Mouse (Mus musculus) olfactory bulb, adult 2 months (tissue): Measurements from ENCODE around the gene Lman1l. TPM values are rescaled to one million over a fixed set of nuclear protein-coding genes. Genes with fewer than 3 reads are reported as not detected.

Experiments
- H3K27ac ChIP-seq: fragments of 200-500 bp; 2 replicates; pipeline ENCODE4 v1.5.1; 2012; ENCODE audit warnings: low read depth, low read length; ENCODE audit not compliant: insufficient read depth
- H3K4me1 ChIP-seq: fragments of 200-500 bp; 2 replicates; pipeline ENCODE4 v1.6.1; 2012; ENCODE audit warnings: low read length; ENCODE audit not compliant: control insufficient read depth, insufficient read depth
- H3K4me3 ChIP-seq: fragments of 200-500 bp; 2 replicates; pipeline ENCODE4 v1.5.1; 2012; ENCODE audit warnings: mild to moderate bottlenecking, low read depth, low read length, moderate library complexity; ENCODE audit not compliant: insufficient read depth
- CTCF ChIP-seq: fragments of 200-500 bp; IDR thresholded peaks from 2 replicates; pipeline ENCODE4 v1.5.1; 2012; ENCODE audit warnings: low read depth, mild to moderate bottlenecking, low read length, moderate library complexity; ENCODE audit not compliant: insufficient read depth
- POLR2A ChIP-seq: fragments of 200-500 bp; IDR thresholded peaks from 2 replicates; pipeline ENCODE4 v1.6.1; 2012; ENCODE audit warnings: mild to moderate bottlenecking, low read depth, low read length, moderate library complexity; ENCODE audit not compliant: insufficient read depth
- WGBS: fragments of 180-500 bp; shearing (Covaris S2); methylation state at CpG from one replicate; pipeline ENCODE4 v1.1.7; 2018; 5-methylcytosine and 5-hydroxymethylcytosine counted together
- polyA plus RNA-seq: library from polyadenylated mRNA; stranded (reverse); fragments of >200 nt; gene quantifications from 2 replicates; pipeline ENCODE4 v1.2.4, GENCODE M21; 2012; ENCODE audit warnings: low replicate concordance; ENCODE audit not compliant: missing spikeins, insufficient read depth, insufficient read length

Lman1l gene
- polyA plus RNA-seq, 1 experiment = not detected

GRCm38 (mm10) chr9:57647286-57648108, 26.9 kb upstream of the Lman1l start:
- no peak overlapping the region for H3K4me3 ChIP-seq
- WGBS = 75% methylated on average over 4 of the region's 4 CpGs
- no peak overlapping the region for H3K27ac ChIP-seq
- peaks cover 35% of the 10 kb centered on the region for H3K4me1 ChIP-seq
- TF ChIP-seq CTCF = no peak
- TF ChIP-seq POLR2A = no peak

GRCm38 (mm10) chr9:57646551-57647103, 26.1 kb upstream of the Lman1l start:
- TF ChIP-seq POLR2A = no peak
- no peak for TF ChIP-seq CTCF
- Histone ChIP-seq H3K27ac (no peak overlapping the region; the same call in 1 of the 2 replicates), H3K4me3 (no peak overlapping the region), H3K4me1 (peaks cover 41% of the 10 kb centered on the region)
- 30% methylated on average over 12 of the region's 12 CpGs for WGBS

- Histone ChIP-seq H3K27ac (peak overlapping the region; percentile 96), H3K4me1 (peaks cover 38% of the 10 kb centered on the region), H3K4me3 (peak overlapping the region; percentile 90)
- WGBS = under 1% methylated on average over 81 of the region's 85 CpGs
- TF ChIP-seq POLR2A (peak; percentile 59; the same call in 1 of the 2 replicates), CTCF (peak; percentile 97)
Observed at GRCm38 (mm10) chr9:57644944-57645893, 24.6 kb upstream of the Lman1l start.

DNA sequence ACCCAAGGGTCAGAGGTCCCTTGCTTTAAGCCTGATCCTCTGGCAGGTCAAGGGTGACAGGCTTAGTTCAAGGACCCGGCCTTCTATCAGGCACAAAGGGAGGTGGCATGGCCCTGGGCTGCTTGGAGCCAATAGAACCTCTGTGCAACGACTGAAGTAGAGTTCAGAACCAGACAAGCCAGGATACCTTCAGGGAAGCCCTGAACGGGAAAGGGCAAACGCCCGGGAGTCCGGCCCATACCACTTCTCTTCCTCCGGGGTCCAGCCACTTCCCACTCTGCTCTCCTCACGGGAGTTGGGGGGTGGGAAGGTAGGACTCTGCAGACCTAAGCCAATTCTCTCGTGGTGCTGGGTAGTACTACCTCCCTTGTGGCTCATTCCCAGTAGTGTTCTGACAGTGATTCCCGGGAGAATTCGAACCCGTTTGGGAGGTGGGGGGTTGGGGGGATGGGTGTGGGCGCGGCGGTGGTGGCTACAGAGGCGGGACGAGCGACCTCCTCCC, 23.9 kb upstream of the Lman1l start:
- Histone ChIP-seq H3K27ac (peak overlapping the region; percentile 48), H3K4me1 (peaks cover 45% of the 10 kb centered on the region), H3K4me3 (peak overlapping the region; percentile 90)
- TF ChIP-seq POLR2A = no peak
- no peak for TF ChIP-seq CTCF
- under 1% methylated on average over 18 of the region's 18 CpGs for WGBS

DNA sequence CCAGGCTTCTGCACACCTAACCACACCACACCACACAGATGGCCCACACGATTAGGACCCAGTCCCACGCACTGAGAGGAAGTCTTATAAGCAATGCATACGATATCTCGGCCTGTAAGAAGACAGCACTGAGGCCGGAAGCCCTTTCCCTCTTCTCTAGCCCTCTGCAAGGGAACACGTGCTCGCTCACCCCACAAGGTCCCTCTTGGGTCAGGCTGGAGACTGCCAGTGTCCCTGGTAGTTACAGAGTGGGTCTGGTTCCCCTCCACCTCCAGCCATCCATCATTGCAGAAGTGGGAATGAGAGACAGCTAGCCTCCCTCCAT, 23.2 kb upstream of the Lman1l start:
- H3K4me1 ChIP-seq = peaks cover 51% of the 10 kb centered on the region
- peak overlapping the region; percentile 68 for H3K27ac ChIP-seq
- peak overlapping the region; percentile 90 for H3K4me3 ChIP-seq
- TF ChIP-seq CTCF (no peak), POLR2A (no peak)
- WGBS = 17% methylated on average over 7 of the region's 7 CpGs

- peak overlapping the region; percentile 90 for H3K4me3 ChIP-seq
- TF ChIP-seq POLR2A (no peak), CTCF (no peak)
- peak overlapping the region; percentile 68 for H3K27ac ChIP-seq
- 18% methylated on average over 9 of the region's 9 CpGs for WGBS
- H3K4me1 ChIP-seq = peaks cover 56% of the 10 kb centered on the region
Observed at GRCm38 (mm10) chr9:57643169-57643855, 22.7 kb upstream of the Lman1l start.

DNA sequence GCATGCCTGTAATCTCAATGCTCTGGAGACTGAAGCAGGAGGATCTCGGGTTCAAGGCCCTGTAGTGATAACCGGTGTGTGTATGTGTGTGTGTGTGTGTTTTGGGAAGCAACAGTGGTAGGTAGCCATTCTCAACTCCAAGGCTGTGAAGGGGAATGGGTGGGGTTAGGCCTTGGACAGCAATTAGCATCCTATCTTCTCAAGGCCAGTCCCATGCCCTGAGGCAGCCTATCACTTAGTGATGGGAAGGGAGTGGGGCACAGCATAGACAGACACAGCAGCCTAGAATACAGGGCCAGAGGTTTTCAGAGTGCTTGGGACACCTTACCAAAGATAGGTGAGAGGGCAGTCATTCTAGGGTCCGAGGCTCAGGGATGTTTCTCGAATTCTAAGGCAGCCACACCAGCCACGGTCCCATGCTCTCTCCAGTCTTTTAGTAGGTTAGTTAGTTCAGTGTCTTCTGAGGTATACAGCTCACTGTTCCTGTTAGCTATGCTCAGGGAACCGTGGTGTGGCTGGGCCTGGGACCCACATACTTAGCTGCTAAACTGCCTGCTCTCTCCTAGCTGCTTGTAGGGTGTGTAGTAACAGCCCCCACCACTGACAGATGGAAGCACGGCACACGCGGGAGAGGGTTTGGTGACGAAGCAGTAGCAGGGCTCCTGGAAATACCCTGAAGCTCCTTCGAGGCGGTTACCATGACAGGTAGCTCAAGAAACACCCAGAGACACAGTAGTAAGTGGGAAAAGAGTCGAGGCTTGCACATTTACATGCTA, 21.4 kb upstream of the Lman1l start:
- Histone ChIP-seq H3K4me3 (peak overlapping the region; percentile 10), H3K27ac (peak overlapping the region; percentile 87), H3K4me1 (peaks cover 64% of the 10 kb centered on the region)
- TF ChIP-seq CTCF (no peak), POLR2A (no peak)
- 48% methylated on average over 13 of the region's 13 CpGs for WGBS

- peaks cover 62% of the 10 kb centered on the region for H3K4me1 ChIP-seq
- WGBS = 8% methylated on average over 1 of the region's 1 CpGs
- peak overlapping the region; percentile 87 for H3K27ac ChIP-seq
- no peak overlapping the region for H3K4me3 ChIP-seq
- TF ChIP-seq CTCF (no peak), POLR2A (no peak)
Observed at GRCm38 (mm10) chr9:57641022-57641421, 20.4 kb upstream of the Lman1l start.
